Comparison of ENCODE assay signal across 8 mouse cellular contexts in genomic region chr19:6980381-6981093, GRCm38 (mm10). TPM values are rescaled to one million over a fixed set of nuclear protein-coding genes. Genes with fewer than 3 reads are reported as not detected.
A peak's percentile ranks its signal among the peaks of the same experiment; 100 is the strongest.
DNase-seq lines count a peak whose midpoint lies in the region; ATAC-seq lines count a peak whose summit lies in the region.

TSS of gene Fkbp2 (minus strand) at chr19:6980501.

- peaks cover 55% of the 10 kb centered on the region for H3K4me1 ChIP-seq in heart, embryonic 10.5 days
- peaks cover 46% of the 10 kb centered on the region for H3K4me1 ChIP-seq in kidney, embryonic 15.5 days

- 1% methylated on average over 38 of the region's 38 CpGs for WGBS in heart, embryonic 10.5 days
- WGBS in kidney, embryonic 15.5 days: under 1% methylated on average over 38 of the region's 38 CpGs

- peak; percentile 98 to 99 for DNase-seq in B cell, adult 2 months
- DNase-seq in brain, adult 2 months (ENCODE audit: low read depth, low spot score): peak; percentile 99
- peak; percentile 99 for DNase-seq in heart, embryonic 10.5 days (ENCODE audit: low spot score)
- DNase-seq in liver: peak; percentile 99
- peak; percentile 99 for DNase-seq in splenic B cell, adult 2 months (ENCODE audit: low read depth, low spot score)

- peak within 1 kb of the TSS; percentile 96 for H3K27ac ChIP-seq in heart, embryonic 10.5 days
- H3K27ac ChIP-seq in kidney, embryonic 15.5 days: peak within 1 kb of the TSS; percentile 97

- H3K36me3 ChIP-seq in heart, embryonic 10.5 days: peaks cover 60% of the 10 kb centered on the region
- peaks cover 53% of the 10 kb centered on the region for H3K36me3 ChIP-seq in kidney, embryonic 15.5 days
- peaks cover 1% of the 10 kb centered on the region for H3K36me3 ChIP-seq in splenic B cell, adult 2 months (ENCODE audit: control insufficient read depth, insufficient read depth, low read length, poor library complexity, severe bottlenecking)

- H3K4me3 ChIP-seq in heart, embryonic 10.5 days: peak within 1 kb of the TSS; percentile 76
- peak within 1 kb of the TSS; percentile 83 for H3K4me3 ChIP-seq in kidney, embryonic 15.5 days (replicated peaks)

- peak; percentile 82 for ATAC-seq in erythroblast, adult 5-6 weeks (replicated peaks; ENCODE audit: low FRiP score, poor library complexity, severe bottlenecking)
- peak; percentile 90 for ATAC-seq in kidney, embryonic 15.5 days (replicated peaks; ENCODE audit: low FRiP score)
- ATAC-seq in monocyte, adult 5-6 weeks (replicated peaks; ENCODE audit: insufficient number of reproducible peaks, low FRiP score, low TSS enrichment, poor library complexity, severe bottlenecking): peak; percentile 70

- peak within 1 kb of the TSS; percentile 95 for H3K9ac ChIP-seq in kidney, embryonic 15.5 days

- H3K4me2 ChIP-seq in kidney, embryonic 15.5 days: peak within 1 kb of the TSS; percentile 84

- no peaks in the 10 kb centered on the region for H3K9me3 ChIP-seq in heart, embryonic 10.5 days
- H3K9me3 ChIP-seq in kidney, embryonic 15.5 days (replicated peaks): no peaks in the 10 kb centered on the region

- H3K27me3 ChIP-seq in heart, embryonic 10.5 days (ENCODE audit: insufficient read depth, poor library complexity, severe bottlenecking): no peaks in the 10 kb centered on the region
- H3K27me3 ChIP-seq in kidney, embryonic 15.5 days: no peaks in the 10 kb centered on the region
- H3K27me3 ChIP-seq in splenic B cell, adult 2 months (ENCODE audit: control insufficient read depth, insufficient read depth, low read length, poor library complexity, severe bottlenecking): no peaks in the 10 kb centered on the region

RNA-seq across cellular contexts. Expression of gene Fkbp2, which starts in this region (rescaled TPM):
- 34.0 and 34.9 TPM in 2 replicates for total RNA-seq in erythroblast, adult 5-6 weeks (2015; ENCODE audit: low replicate concordance)
- total RNA-seq in erythroblast, adult 5-6 weeks (2017; ENCODE audit: low replicate concordance): 31.0 and 34.8 TPM in 2 replicates
- 110 and 131 TPM in 2 replicates for polyA plus RNA-seq in heart, embryonic 10.5 days (2016; fragmentation: Nextera tagmentation; extraction: Ambion mirVana)
- polyA plus RNA-seq in kidney, embryonic 15.5 days (2015; fragmentation: Nextera tagmentation; extraction: Ambion mirVana): 129 and 137 TPM in 2 replicates
- total RNA-seq in monocyte, adult 5-6 weeks (2017): 62.9 to 104 TPM (median 63.6 TPM) in 3 replicates

Comparison
In these comparisons a context has a peak if more than half of its experiments do, and no peak if none do; other contexts are left out.
1. Peak in every context shown above with its lines: DNase-seq, ATAC-seq, H3K4me3 ChIP-seq and H3K27ac ChIP-seq.